Mouse (Mus musculus): ENCODE measurements at regions not wholly inside any gene's neighbourhood (a gene's known extent, or its start where the extent isn't known, plus 50 kb on each side); places are given as distances from the start of the nearest gene placed in this dataset.

- no peak for TF ChIP-seq GATA1 (IDR thresholded peaks at IDR 0.05; ENCODE audit: low read length)
- TF ChIP-seq TAL1 (IDR thresholded peaks at IDR 0.05; ENCODE audit: low read length), result no peak
These were observed 51.2 kb upstream of the Tln2 start for GRCm38 (mm10) chr9:67610696-67611095.
